Mouse (Mus musculus) gastrocnemius, adult 2 months (tissue): ENCODE data around the gene Spdya. TPM values are rescaled to one million over a fixed set of nuclear protein-coding genes. Genes with fewer than 3 reads are reported as not detected.
"Not testable (repeated sequence)": the region's sequence is repeated elsewhere in the genome, so short reads cannot be mapped to it uniquely, and the experiment has no call there.

Source experiments
- DNase-seq: peaks from one replicate; pipeline ENCODE4 v3.0.0; 2022
- H3K27ac ChIP-seq: fragments of 200-600 bp; 2 replicates; pipeline ENCODE4 v1.8.1; 2022; ENCODE audit warnings: mild to moderate bottlenecking
- H3K4me3 ChIP-seq: fragments of 200-600 bp; 2 replicates; pipeline ENCODE4 v1.8.1; 2022; ENCODE audit warnings: mild to moderate bottlenecking, moderate library complexity
- CTCF ChIP-seq: fragments of 200-600 bp; IDR thresholded peaks from 2 replicates; pipeline ENCODE4 v1.8.1; 2022; ENCODE audit warnings: antibody characterized with exemption, mild to moderate bottlenecking, moderate library complexity
- intact Hi-C: fragments of 180-260 bp; cut with DNase I; formaldehyde crosslinking; loops from one replicate; pipeline ENCODE4 v1.15.1; 2025
- long read RNA-seq, 2 experiments: library from polyadenylated mRNA; stranded (forward); transcript quantifications; one replicate each; pipeline ENCODE4 v2.0.0; 2021
- total RNA-seq, 2 experiments: library from RNA; stranded (reverse); gene quantifications; 2 replicates each; pipeline ENCODE4 v1.2.3; 2021

Gene Spdya
- total RNA-seq: under 1 TPM; 0.39 to 0.66 TPM
- long read RNA-seq, experiment 1: 0 reads
- long read RNA-seq, experiment 2, partial matches to known transcripts: 0 of 1 reads
- long read RNA-seq, experiment 2, other reads (novel, unspliced or antisense): 1 of 1 reads

GRCm38 (mm10) chr17:71551757-71552451, at the start of gene Spdya:
Spdya (plus strand) TSS chr17:71552061.
- Histone ChIP-seq H3K27ac (peak within 1 kb of the TSS; percentile 82), H3K4me3 (peak within 1 kb of the TSS; percentile 91)
- no peak for TF ChIP-seq CTCF
- intact Hi-C loops: loop anchor here (5.0 kb wide), 1 partner anchor 65 kb away; the partner anchor contains the start of gene Wdr43
- DNase-seq: peak; percentile 91

- Histone ChIP-seq H3K4me3 (no peak overlapping the region), H3K27ac (no peak overlapping the region)
- DNase-seq: no peak
- intact Hi-C loops: no loop called here
- TF ChIP-seq CTCF: no peak
Measured at GRCm38 (mm10) chr17:71506832-71507231, 45.0 kb upstream of the Spdya start.

- no peak for TF ChIP-seq CTCF
- Histone ChIP-seq H3K27ac (no peak overlapping the region), H3K4me3 (no peak overlapping the region)
- no peak for DNase-seq
- intact Hi-C loops: no loop called here
Measured at GRCm38 (mm10) chr17:71510297-71510696, 41.6 kb upstream of the Spdya start.

GRCm38 (mm10) chr17:71526302-71526708, 25.6 kb upstream of the Spdya start:
- H3K27ac ChIP-seq: peak overlapping the region; percentile 95
- TF ChIP-seq CTCF: no peak
- intact Hi-C loops: loop anchor here (5.0 kb wide), 1 partner anchor 49 kb away; the partner anchor contains the start of gene Smchd1
- peak overlapping the region; percentile 72 for H3K4me3 ChIP-seq
- DNase-seq: no peak

GRCm38 (mm10) chr17:71526711-71527564, 24.9 kb upstream of the Spdya start, which contains the start of gene Ndc80:
Ndc80 (minus strand) TSS chr17:71526857.
- DNase-seq: peak; percentile 97
- Histone ChIP-seq H3K27ac (peak within 1 kb of the TSS; percentile 95), H3K4me3 (peak within 1 kb of the TSS; percentile 72)
- intact Hi-C loops: loop anchor here (5.0 kb wide), 1 partner anchor 50 kb away; the partner anchor contains the start of gene Smchd1
- peak; percentile 11; the same call in 1 of the 2 replicates for TF ChIP-seq CTCF

- no peak overlapping the region for H3K4me3 ChIP-seq
- no peak for TF ChIP-seq CTCF
- DNase-seq: no peak
- H3K27ac ChIP-seq: no peak overlapping the region
- intact Hi-C loops: loop anchor here (5.0 kb wide), 1 partner anchor 51 kb away; the partner anchor contains the start of gene Smchd1
Measured at GRCm38 (mm10) chr17:71528042-71528441, 23.8 kb upstream of the Spdya start.

- H3K27ac ChIP-seq, intact Hi-C loops, H3K4me3 ChIP-seq, DNase-seq: not testable (repeated sequence)
Measured at GRCm38 (mm10) chr17:71535595-71535994, 16.3 kb upstream of the Spdya start.

- Histone ChIP-seq H3K4me3 (no peak overlapping the region), H3K27ac (no peak overlapping the region)
- no peak for TF ChIP-seq CTCF
- DNase-seq: no peak
- intact Hi-C loops: no loop called here
Measured at GRCm38 (mm10) chr17:71537164-71537563, 14.7 kb upstream of the Spdya start.

GRCm38 (mm10) chr17:71548586-71548985, 3.3 kb upstream of the Spdya start:
- DNase-seq: no peak
- TF ChIP-seq CTCF: peak; percentile 75
- Histone ChIP-seq H3K4me3 (no peak overlapping the region), H3K27ac (no peak overlapping the region)
- intact Hi-C loops: no loop called here

- TF ChIP-seq CTCF: no peak
- intact Hi-C loops: loop anchor here (5.0 kb wide), 1 partner anchor 66 kb away; the partner anchor contains the start of gene Wdr43
- H3K4me3 ChIP-seq: peak overlapping the region; percentile 91
- DNase-seq: no peak
- peak overlapping the region; percentile 70 for H3K27ac ChIP-seq
Measured at GRCm38 (mm10) chr17:71551350-71551749, 511 bp upstream of the Spdya start.

GRCm38 (mm10) chr17:71552901-71553300, 1.0 kb downstream of the Spdya start:
- no peak for DNase-seq
- Histone ChIP-seq H3K27ac (no peak overlapping the region), H3K4me3 (peak overlapping the region; percentile 91)
- intact Hi-C loops: loop anchor here (5.0 kb wide), 1 partner anchor 64 kb away; the partner anchor contains the start of gene Wdr43
- no peak for TF ChIP-seq CTCF

- Histone ChIP-seq H3K27ac (no peak overlapping the region), H3K4me3 (no peak overlapping the region)
- TF ChIP-seq CTCF: peak; percentile 76
- intact Hi-C loops: loop anchor here (5.0 kb wide), 1 partner anchor 311 kb away; no protein-coding TSS in a partner anchor
- no peak for DNase-seq
Measured at GRCm38 (mm10) chr17:71561631-71562030, 9.8 kb downstream of the Spdya start.
